9 mouse cellular contexts compared by ENCODE assay signal in genomic region chr2:72981441-72982109, GRCm38 (mm10). TPM values are rescaled to one million over a fixed set of nuclear protein-coding genes. Genes with fewer than 3 reads are reported as not detected.
A peak's percentile ranks its signal among the peaks of the same experiment; 100 is the strongest.
DNase-seq lines count a peak whose midpoint lies in the region; ATAC-seq and TF ChIP-seq lines count a peak whose summit lies in the region.
"Had no signal": no experiment of that assay in that cellular context is flagged by ENCODE, and none has a peak within 500 bp of the region (broad histone marks: within the 10 kb centered on the region; RNA-seq: fewer than 3 reads in every experiment).

No protein-coding gene starts in this region.

- no peaks in the 10 kb centered on the region for H3K36me3 ChIP-seq in embryonic facial prominence, embryonic 11.5 days (replicated peaks; ENCODE audit: control insufficient read depth, insufficient read depth, low read depth, low read length)
- H3K36me3 ChIP-seq in intestine, embryonic 15.5 days: no peaks in the 10 kb centered on the region
- no peaks in the 10 kb centered on the region for H3K36me3 ChIP-seq in neural tube, embryonic 12.5 days

- intact Hi-C loops in left cerebral cortex, adult 2 months (cut with DNase I): loop anchor here (2.0 to 5.0 kb wide), 3 partner anchors 79 to 464 kb away; no protein-coding TSS in a partner anchor
- intact Hi-C loops in left cerebral cortex, postnatal 25 days (cut with DNase I): loop anchor here (5.0 kb wide), 1 partner anchor 81 kb away; no protein-coding TSS in a partner anchor

- no peaks in the 10 kb centered on the region for H3K9me3 ChIP-seq in embryonic facial prominence, embryonic 11.5 days (replicated peaks; ENCODE audit: control insufficient read depth, low read length)
- H3K9me3 ChIP-seq in intestine, embryonic 15.5 days: no peaks in the 10 kb centered on the region
- no peaks in the 10 kb centered on the region for H3K9me3 ChIP-seq in neural tube, embryonic 12.5 days

- H3K27ac ChIP-seq in left cerebral cortex, adult 2 months: peak overlapping the region; percentile 100
- no peak overlapping the region for H3K27ac ChIP-seq in embryonic facial prominence, embryonic 11.5 days (replicated peaks; ENCODE audit: low read depth, low read length)
- H3K27ac ChIP-seq in intestine, embryonic 15.5 days: no peak overlapping the region
- H3K27ac ChIP-seq in neural tube, embryonic 12.5 days: no peak overlapping the region

- no peak for DNase-seq in left cerebral cortex, adult 2 months (ENCODE audit: extremely low spot score in 1 of 2, low spot score in 2 of 2)
- DNase-seq in left cerebral cortex, postnatal 25 days (ENCODE audit: low spot score in 2 of 2): no peak
- no peak for DNase-seq in embryonic facial prominence, embryonic 11.5 days (ENCODE audit: low spot score)
- DNase-seq in frontal cortex, postnatal 10 days (ENCODE audit: low spot score in 2 of 2): no peak
- DNase-seq in T-cell, adult 2 months (ENCODE audit: low spot score): no peak
- DNase-seq in thymus, postnatal 10 days (ENCODE audit: low spot score in 2 of 2): no peak

- no peak for ATAC-seq in embryonic facial prominence, embryonic 11.5 days (replicated peaks; ENCODE audit: insufficient number of reproducible peaks, low FRiP score, low TSS enrichment, low read depth)
- no peak for ATAC-seq in intestine, embryonic 15.5 days
- no peak for ATAC-seq in neural tube, embryonic 12.5 days (ENCODE audit: low FRiP score, low read depth)

- H3K4me3 ChIP-seq in left cerebral cortex, adult 2 months: peak overlapping the region; percentile 97
- no peak overlapping the region for H3K4me3 ChIP-seq in embryonic facial prominence, embryonic 11.5 days (ENCODE audit: low read depth, low read length)
- no peak overlapping the region for H3K4me3 ChIP-seq in intestine, embryonic 15.5 days (replicated peaks)
- peak overlapping the region; percentile 93 for H3K4me3 ChIP-seq in neural tube, embryonic 12.5 days

- 84% methylated on average over 9 of the region's 9 CpGs for WGBS in embryonic facial prominence, embryonic 11.5 days
- WGBS in intestine, embryonic 15.5 days: 75% methylated on average over 9 of the region's 9 CpGs
- WGBS in neural tube, embryonic 12.5 days: 81% methylated on average over 9 of the region's 9 CpGs

- no peaks in the 10 kb centered on the region for H3K27me3 ChIP-seq in embryonic facial prominence, embryonic 11.5 days (ENCODE audit: control insufficient read depth, insufficient read depth, low read length)
- H3K27me3 ChIP-seq in intestine, embryonic 15.5 days (replicated peaks): no peaks in the 10 kb centered on the region
- H3K27me3 ChIP-seq in neural tube, embryonic 12.5 days (replicated peaks): no peaks in the 10 kb centered on the region

- no peak overlapping the region for H3K9ac ChIP-seq in embryonic facial prominence, embryonic 11.5 days (replicated peaks; ENCODE audit: low read length)
- no peak overlapping the region for H3K9ac ChIP-seq in intestine, embryonic 15.5 days
- H3K9ac ChIP-seq in neural tube, embryonic 12.5 days: peak overlapping the region; percentile 100; the same call in 1 of the 2 replicates

- no peaks in the 10 kb centered on the region for H3K4me1 ChIP-seq in embryonic facial prominence, embryonic 11.5 days (ENCODE audit: control insufficient read depth, insufficient read depth, low read length)
- peaks cover 9% of the 10 kb centered on the region for H3K4me1 ChIP-seq in intestine, embryonic 15.5 days (replicated peaks)
- H3K4me1 ChIP-seq in neural tube, embryonic 12.5 days: peaks cover 8% of the 10 kb centered on the region

- peak overlapping the region; percentile 74; the same call in 1 of the 2 replicates for H3K4me2 ChIP-seq in embryonic facial prominence, embryonic 11.5 days (ENCODE audit: low read depth, low read length)
- H3K4me2 ChIP-seq in intestine, embryonic 15.5 days (replicated peaks): peak overlapping the region; percentile 58
- H3K4me2 ChIP-seq in neural tube, embryonic 12.5 days (replicated peaks): peak overlapping the region; percentile 66

- no peak for TF ChIP-seq CTCF in left cerebral cortex, adult 2 months (IDR thresholded peaks at IDR 0.05)

RNA-seq across cellular contexts. Expression of gene Sp3, which starts 1.3 kb away (rescaled TPM):
- total RNA-seq in left cerebral cortex, adult 2 months (2021): 10 to 100 TPM; 51.4 to 56.6 TPM
- 10 to 100 TPM; 50.2 to 55.8 TPM for total RNA-seq in left cerebral cortex, postnatal 25 days (2021)
- polyA plus RNA-seq in embryonic facial prominence, embryonic 11.5 days (2014; fragmentation: Nextera tagmentation; extraction: Ambion mirVana): 78.9 and 88.0 TPM in 2 replicates
- 41.3 and 48.2 TPM in 2 replicates for polyA plus RNA-seq in intestine, embryonic 15.5 days (2015; fragmentation: Nextera tagmentation; extraction: Ambion mirVana)
- polyA plus RNA-seq in neural tube, embryonic 12.5 days (2016; fragmentation: Nextera tagmentation; extraction: Ambion mirVana): 56.9 and 58.5 TPM in 2 replicates

RNA-seq across cellular contexts. Expression of gene Gm11084, which starts 4.9 kb away (rescaled TPM):
- not detected for total RNA-seq in left cerebral cortex, adult 2 months (2021)
- not detected for total RNA-seq in left cerebral cortex, postnatal 25 days (2021)
- not detected in 2 replicates for polyA plus RNA-seq in embryonic facial prominence, embryonic 11.5 days (2014; fragmentation: Nextera tagmentation; extraction: Ambion mirVana)
- polyA plus RNA-seq in intestine, embryonic 15.5 days (2015; fragmentation: Nextera tagmentation; extraction: Ambion mirVana): not detected in 2 replicates
- not detected in 2 replicates for polyA plus RNA-seq in neural tube, embryonic 12.5 days (2016; fragmentation: Nextera tagmentation; extraction: Ambion mirVana)
- total RNA-seq: adrenal gland, postnatal 10 days had no signal

Comparison
In these comparisons a context has a peak if more than half of its experiments do, and no peak if none do; other contexts are left out.
1. H3K4me3 ChIP-seq: peak in left cerebral cortex, adult 2 months (single experiment) and neural tube, embryonic 12.5 days (single experiment); none in embryonic facial prominence, embryonic 11.5 days (single experiment) and intestine, embryonic 15.5 days (single experiment).
2. Peak in every context shown above with its lines, with median percentiles within 50 percentile points of each other: H3K4me2 ChIP-seq.